Mouse (Mus musculus) lung, embryonic 16.5 days (tissue): Measurements from ENCODE around the gene Efhd1. TPM values are rescaled to one million over a fixed set of nuclear protein-coding genes. Genes with fewer than 3 reads are reported as not detected.

Source experiments
- ATAC-seq: fragments of 200-750 bp; cut with Nextera tagmentation; 2 replicates; pipeline ENCODE4 v1.8.0; 2017; ENCODE audit warnings: low read depth, mild to moderate bottlenecking, moderate library complexity
- H3K27ac ChIP-seq: fragments of 300-500 bp; sonication (generic); 2 replicates; pipeline ENCODE4 v1.5.1; 2014; ENCODE audit warnings: mild to moderate bottlenecking, control low read depth, low read length
- H3K27me3 ChIP-seq: fragments of 300-500 bp; sonication (generic); 2 replicates; pipeline ENCODE4 v1.6.1; 2014; ENCODE audit warnings: low read depth, low read length, mixed read lengths; ENCODE audit not compliant: control insufficient read depth, insufficient read depth
- H3K36me3 ChIP-seq: fragments of 300-500 bp; sonication (generic); 2 replicates; pipeline ENCODE4 v1.6.1; 2014; ENCODE audit warnings: low read length; ENCODE audit not compliant: control insufficient read depth, insufficient read depth
- H3K4me1 ChIP-seq: fragments of 300-500 bp; sonication (generic); replicated peaks from 2 replicates; pipeline ENCODE4 v1.6.1; 2014; ENCODE audit warnings: low read length, mixed read lengths; ENCODE audit not compliant: control insufficient read depth, insufficient read depth
- H3K4me2 ChIP-seq: fragments of 300-500 bp; sonication (generic); 2 replicates; pipeline ENCODE4 v1.6.1; 2014; ENCODE audit warnings: low read depth, low read length, control low read depth
- H3K4me3 ChIP-seq: fragments of 300-500 bp; sonication (generic); 2 replicates; pipeline ENCODE4 v1.5.1; 2014; ENCODE audit warnings: mild to moderate bottlenecking, low read length, control low read depth
- H3K9ac ChIP-seq: fragments of 300-500 bp; sonication (generic); 2 replicates; pipeline ENCODE4 v1.6.1; 2014; ENCODE audit warnings: low read length, control low read depth
- H3K9me3 ChIP-seq: fragments of 300-500 bp; sonication (generic); 2 replicates; pipeline ENCODE4 v1.6.1; 2016; ENCODE audit warnings: low read length; ENCODE audit not compliant: control insufficient read depth
- WGBS: fragments of 180-500 bp; shearing (Covaris S2); extraction: QIAGEN DNeasy Blood & Tissue Kit; methylation state at CpG from one replicate; pipeline ENCODE4 v1.1.7; 2014; 5-methylcytosine and 5-hydroxymethylcytosine counted together
- polyA plus RNA-seq: library from polyadenylated mRNA; unstranded; fragments of >200 nt; fragmentation: Nextera tagmentation; extraction: Ambion mirVana; gene quantifications from 2 replicates; pipeline ENCODE4 v1.2.1, GENCODE M21; 2015

Efhd1 gene
- polyA plus RNA-seq, 1 experiment from 2014 or later = 0.31 TPM

DNA sequence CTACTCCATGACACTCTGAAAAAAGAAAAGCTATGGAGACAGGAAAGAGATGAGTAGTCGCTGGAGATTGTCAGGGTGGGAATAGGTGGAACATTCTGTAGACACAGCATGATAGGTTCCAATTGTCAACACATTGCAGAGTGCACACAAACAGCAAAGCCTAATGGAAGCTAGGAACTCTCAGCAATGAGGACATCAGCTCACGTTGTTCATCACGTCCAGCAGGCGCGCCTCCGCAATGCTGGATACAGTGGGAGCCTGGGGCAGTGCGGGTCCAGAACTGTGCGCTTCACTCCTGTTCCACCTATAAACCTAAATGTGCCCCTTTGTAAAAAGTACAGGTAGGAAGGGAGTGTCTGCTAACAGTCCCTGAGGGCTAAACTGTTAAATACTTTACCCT, 21.1 kb upstream of the Efhd1 start:
- Histone ChIP-seq H3K4me2 (no peak overlapping the region), H3K36me3 (peaks cover 4% of the 10 kb centered on the region; the same call in 1 of the 2 replicates), H3K9me3 (no peaks in the 10 kb centered on the region), H3K4me1 (no peaks in the 10 kb centered on the region), H3K27me3 (no peaks in the 10 kb centered on the region), H3K9ac (no peak overlapping the region), H3K4me3 (no peak overlapping the region), H3K27ac (no peak overlapping the region)
- WGBS = 85% methylated on average over 8 of the region's 8 CpGs
- ATAC-seq = no peak

GRCm38 (mm10) chr1:87245430-87245829, 18.7 kb upstream of the Efhd1 start:
- Histone ChIP-seq H3K4me1 (no peaks in the 10 kb centered on the region), H3K36me3 (no peaks in the 10 kb centered on the region), H3K27me3 (no peaks in the 10 kb centered on the region), H3K4me3 (no peak overlapping the region), H3K9ac (no peak overlapping the region), H3K4me2 (no peak overlapping the region), H3K27ac (no peak overlapping the region), H3K9me3 (no peaks in the 10 kb centered on the region)
- WGBS = 18% methylated on average over 1 of the region's 1 CpGs
- ATAC-seq = no peak

DNA sequence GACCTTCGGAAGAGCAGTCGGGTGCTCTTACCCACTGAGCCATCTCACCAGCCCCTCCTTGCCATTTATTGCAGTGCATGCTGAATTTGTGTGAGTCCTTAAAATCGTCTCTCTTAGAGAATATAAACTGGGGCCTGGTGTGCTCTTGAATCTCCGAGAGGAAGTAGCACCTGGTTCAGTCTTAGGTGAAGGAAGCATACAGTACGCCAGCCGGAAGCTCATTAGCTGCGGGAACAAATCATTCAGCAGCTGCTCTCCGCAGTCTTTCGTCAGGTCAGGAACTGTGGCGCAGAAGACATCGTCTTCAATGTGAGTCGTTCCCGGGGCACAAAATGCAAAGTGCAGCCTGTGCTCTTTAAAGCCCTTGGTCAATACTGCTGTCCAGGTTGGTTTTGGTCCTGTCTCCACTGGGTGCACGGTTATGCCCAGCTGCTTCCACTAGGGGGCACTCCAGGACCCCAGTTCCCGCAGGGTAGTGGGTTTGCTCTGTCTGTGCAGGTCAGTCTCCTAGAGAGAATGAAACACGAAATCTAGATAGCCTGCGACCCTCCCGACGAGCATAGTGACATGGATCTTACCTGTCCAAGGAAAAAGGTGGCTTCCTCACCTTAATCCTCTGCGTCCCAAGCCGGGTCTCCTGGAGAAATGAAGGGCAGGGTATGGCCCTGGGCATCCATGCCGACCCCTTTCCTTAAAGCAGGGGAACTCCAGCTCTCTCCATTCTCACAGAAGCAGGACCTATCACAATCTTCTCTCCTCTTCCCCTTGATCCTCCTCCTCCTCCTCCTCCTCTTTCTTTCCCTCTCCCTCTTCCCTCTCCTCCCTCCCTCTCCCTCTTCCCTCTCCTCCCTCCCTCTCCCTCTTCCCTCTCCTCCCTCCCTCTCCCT, 18.0 kb upstream of the Efhd1 start:
- H3K27ac ChIP-seq = no peak overlapping the region
- no peak overlapping the region for H3K4me3 ChIP-seq
- peak; percentile 86; the same call in 1 of the 2 replicates for ATAC-seq
- 24% methylated on average over 22 of the region's 22 CpGs for WGBS
- no peaks in the 10 kb centered on the region for H3K36me3 ChIP-seq
- H3K9me3 ChIP-seq = no peaks in the 10 kb centered on the region
- no peaks in the 10 kb centered on the region for H3K4me1 ChIP-seq
- no peak overlapping the region for H3K9ac ChIP-seq
- H3K4me2 ChIP-seq = no peak overlapping the region
- H3K27me3 ChIP-seq = no peaks in the 10 kb centered on the region

DNA sequence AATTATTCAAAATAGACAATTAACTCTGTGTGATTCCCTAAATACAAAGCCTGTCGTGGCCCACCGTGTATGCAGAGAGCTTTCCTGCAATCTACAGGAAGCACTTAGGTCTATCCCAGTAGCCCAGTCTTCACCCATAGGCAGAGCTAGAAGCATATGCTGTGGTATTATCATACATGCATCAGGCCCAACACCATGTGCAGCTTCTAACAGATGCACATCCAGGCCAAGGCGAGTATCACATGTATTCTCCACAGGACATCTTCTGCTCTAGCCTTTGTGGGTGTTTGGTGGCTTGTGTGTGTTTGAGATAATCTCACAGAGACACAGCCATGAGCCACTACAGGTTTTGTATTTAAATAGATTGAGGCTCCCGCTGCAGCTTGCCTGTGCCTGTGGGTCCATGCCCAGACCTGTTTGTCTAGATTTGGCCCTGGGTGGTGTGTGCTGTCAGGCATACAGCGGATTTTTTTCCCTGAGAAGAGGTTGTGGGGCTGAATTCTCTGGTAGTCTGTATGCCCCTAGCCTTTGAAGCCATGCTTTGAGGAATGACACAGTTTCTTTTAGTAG, 12.0 kb upstream of the Efhd1 start:
- H3K36me3 ChIP-seq = no peaks in the 10 kb centered on the region
- WGBS = 52% methylated on average over 5 of the region's 5 CpGs
- no peak overlapping the region for H3K9ac ChIP-seq
- ATAC-seq = no peak
- H3K4me3 ChIP-seq = no peak overlapping the region
- no peak overlapping the region for H3K27ac ChIP-seq
- no peaks in the 10 kb centered on the region for H3K4me1 ChIP-seq
- no peak overlapping the region for H3K4me2 ChIP-seq
- peaks cover 2% of the 10 kb centered on the region; the same call in 1 of the 2 replicates for H3K27me3 ChIP-seq
- no peaks in the 10 kb centered on the region for H3K9me3 ChIP-seq

GRCm38 (mm10) chr1:87255173-87255572, 9.0 kb upstream of the Efhd1 start:
- Histone ChIP-seq H3K36me3 (no peaks in the 10 kb centered on the region), H3K4me3 (no peak overlapping the region), H3K9ac (no peak overlapping the region), H3K4me1 (no peaks in the 10 kb centered on the region), H3K4me2 (no peak overlapping the region), H3K27ac (no peak overlapping the region), H3K9me3 (no peaks in the 10 kb centered on the region), H3K27me3 (peaks cover 25% of the 10 kb centered on the region)
- WGBS = 47% methylated on average over 4 of the region's 4 CpGs
- ATAC-seq = no peak

- H3K9me3 ChIP-seq = no peaks in the 10 kb centered on the region
- no peak overlapping the region for H3K27ac ChIP-seq
- no peak overlapping the region for H3K9ac ChIP-seq
- no peak for ATAC-seq
- 13% methylated on average over 11 of the region's 11 CpGs for WGBS
- no peaks in the 10 kb centered on the region for H3K4me1 ChIP-seq
- H3K27me3 ChIP-seq = peaks cover 40% of the 10 kb centered on the region
- H3K36me3 ChIP-seq = no peaks in the 10 kb centered on the region
- no peak overlapping the region for H3K4me3 ChIP-seq
- no peak overlapping the region for H3K4me2 ChIP-seq
These were observed 6.5 kb upstream of the Efhd1 start for GRCm38 (mm10) chr1:87257691-87258090.

- Histone ChIP-seq H3K36me3 (no peaks in the 10 kb centered on the region), H3K9ac (no peak overlapping the region), H3K4me1 (no peaks in the 10 kb centered on the region), H3K4me2 (no peak overlapping the region), H3K27me3 (peaks cover 48% of the 10 kb centered on the region), H3K4me3 (no peak overlapping the region), H3K27ac (no peak overlapping the region), H3K9me3 (no peaks in the 10 kb centered on the region)
- peak; percentile 23; the same call in 1 of the 2 replicates for ATAC-seq
- 5% methylated on average over 12 of the region's 14 CpGs for WGBS
These were observed 5.7 kb upstream of the Efhd1 start for GRCm38 (mm10) chr1:87258484-87258883.

- H3K4me2 ChIP-seq = no peak overlapping the region
- 64% methylated on average over 2 of the region's 2 CpGs for WGBS
- no peaks in the 10 kb centered on the region for H3K36me3 ChIP-seq
- H3K27me3 ChIP-seq = peaks cover 56% of the 10 kb centered on the region
- no peak overlapping the region for H3K27ac ChIP-seq
- no peaks in the 10 kb centered on the region for H3K4me1 ChIP-seq
- no peaks in the 10 kb centered on the region for H3K9me3 ChIP-seq
- no peak for ATAC-seq
- H3K9ac ChIP-seq = no peak overlapping the region
- H3K4me3 ChIP-seq = no peak overlapping the region
These were observed 4.8 kb upstream of the Efhd1 start for GRCm38 (mm10) chr1:87259316-87259715.

DNA sequence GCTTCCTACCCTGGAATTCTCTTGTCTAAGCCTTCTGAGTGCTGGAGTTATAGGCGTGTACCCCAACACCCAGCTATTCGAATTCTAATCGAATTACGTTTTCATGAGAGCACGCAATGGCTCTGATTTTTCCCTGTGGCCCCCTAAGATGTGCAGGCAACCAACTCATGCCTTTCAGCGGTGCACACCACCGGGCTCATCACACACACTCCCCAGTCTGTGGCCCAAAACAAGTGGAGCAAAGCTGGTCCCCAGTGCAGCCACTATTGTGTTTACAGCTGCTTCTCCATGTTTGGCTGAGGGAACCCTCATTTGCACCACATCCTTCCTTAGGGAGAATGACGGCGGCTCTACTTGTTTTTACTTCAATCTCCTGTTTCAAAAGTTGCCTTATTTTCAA, 906 bp upstream of the Efhd1 start:
- Histone ChIP-seq H3K4me2 (no peak overlapping the region), H3K4me1 (peaks cover 9% of the 10 kb centered on the region), H3K27me3 (peaks cover 78% of the 10 kb centered on the region), H3K4me3 (no peak overlapping the region), H3K9ac (no peak overlapping the region), H3K9me3 (no peaks in the 10 kb centered on the region), H3K27ac (no peak overlapping the region), H3K36me3 (no peaks in the 10 kb centered on the region)
- 8% methylated on average over 9 of the region's 9 CpGs for WGBS
- no peak for ATAC-seq
